Mouse (Mus musculus) induced T-regulatory cell, adult 2 months (primary cell): ENCODE data around the gene Stxbp3.
"Not testable (repeated sequence)": the region's sequence is repeated elsewhere in the genome, so short reads cannot be mapped to it uniquely, and the experiment has no call there.

Experiments used
- DNase-seq: peaks from one replicate; pipeline ENCODE4 v3.0.0-alpha.2; 2012; ENCODE audit warnings: low read depth

The Stxbp3 gene

DNA sequence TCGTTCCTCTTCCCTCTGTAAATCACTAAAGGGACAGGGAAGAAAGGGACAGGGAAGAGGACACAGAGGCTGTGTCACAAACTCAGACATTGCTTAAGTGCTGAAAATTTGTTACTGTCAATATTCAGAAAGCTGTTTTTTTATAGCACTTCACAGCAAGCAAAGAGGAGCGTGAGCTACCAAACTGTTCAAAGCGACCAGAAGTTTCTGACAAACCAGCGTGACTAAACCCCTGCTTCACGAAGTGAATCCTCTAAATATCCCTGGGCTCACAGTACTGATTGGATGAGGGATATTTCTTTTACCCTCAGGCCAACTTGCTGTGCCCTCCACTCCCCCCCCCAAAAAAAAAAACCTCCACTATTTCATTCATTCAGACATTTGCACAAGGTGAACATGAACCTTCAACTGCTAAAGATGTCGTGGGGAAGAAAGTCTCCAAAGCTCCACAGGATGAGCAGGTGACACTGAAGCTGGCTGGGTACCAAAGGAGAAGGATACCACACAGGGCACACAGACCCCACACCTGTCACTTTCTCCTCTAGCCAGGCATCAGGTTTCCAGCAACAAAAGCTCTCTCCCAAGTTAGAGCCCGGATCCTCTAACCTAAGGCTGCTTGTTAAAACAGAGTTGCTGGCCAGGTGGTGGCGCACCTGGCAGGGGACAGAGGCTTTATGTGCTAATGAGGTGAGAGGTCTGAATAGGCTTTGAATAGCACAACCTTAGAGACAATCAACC lies 16.2 kb upstream of the Stxbp3 start:
- DNase-seq, result peak; percentile 58

DNA sequence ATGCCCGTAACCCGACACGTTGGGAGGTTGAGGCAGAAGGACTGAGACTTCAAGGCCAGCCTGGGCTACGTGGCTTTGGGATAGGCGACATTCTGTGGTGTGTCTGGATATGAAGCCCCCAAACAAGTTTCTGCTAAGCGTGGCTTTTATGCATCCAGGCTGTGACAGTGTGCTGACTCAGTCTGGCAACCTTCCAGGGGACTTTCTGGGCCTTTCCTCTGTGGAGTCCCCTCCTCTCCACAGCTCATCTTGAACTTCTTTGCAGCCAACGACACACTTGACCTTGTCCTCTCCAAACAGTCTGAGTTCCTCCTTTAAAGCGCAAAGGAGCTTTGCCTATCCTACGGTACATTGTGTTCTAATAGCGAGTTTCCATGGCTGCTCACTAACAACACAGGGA lies 15.5 kb upstream of the Stxbp3 start:
- DNase-seq, result no peak

DNA sequence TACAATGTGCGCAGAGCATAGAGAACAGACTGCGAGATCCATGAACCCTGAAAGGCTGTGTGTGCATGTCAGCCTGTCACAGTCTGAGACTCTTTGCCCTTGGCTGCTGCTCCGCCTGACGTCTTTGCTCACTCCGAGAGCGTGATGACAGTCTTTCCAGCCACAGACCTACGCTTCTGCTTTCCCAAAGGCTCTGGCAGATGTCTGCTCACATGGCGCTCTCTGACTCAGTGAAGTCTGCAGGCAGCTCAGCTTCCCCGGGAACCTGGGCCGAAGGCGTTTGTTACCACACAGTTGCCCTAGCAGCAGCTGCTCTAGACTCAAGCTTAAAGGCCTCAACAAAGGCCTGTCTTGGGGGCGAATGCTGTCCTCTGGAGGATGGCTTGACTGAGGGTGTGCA lies 15.0 kb upstream of the Stxbp3 start:
- DNase-seq, result no peak

DNA sequence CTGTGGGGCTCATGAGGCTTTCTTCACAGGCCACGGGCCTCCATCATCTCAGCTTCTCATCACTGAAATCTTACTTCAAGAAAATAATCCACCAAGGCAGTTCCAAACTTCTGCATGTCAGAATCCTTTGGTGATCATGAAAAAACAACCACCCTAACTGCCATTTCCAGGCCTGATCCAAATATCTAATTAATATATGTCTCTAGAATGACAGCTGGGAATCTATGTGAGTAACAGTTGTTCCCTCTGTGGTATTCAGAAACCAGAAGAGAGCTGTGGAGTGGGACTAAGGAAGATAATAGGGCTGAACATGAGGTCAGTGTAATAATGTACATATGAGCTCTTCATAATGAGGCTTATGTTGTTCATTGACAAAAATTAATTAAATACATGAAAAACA lies 12.9 kb upstream of the Stxbp3 start:
- no peak for DNase-seq

DNA sequence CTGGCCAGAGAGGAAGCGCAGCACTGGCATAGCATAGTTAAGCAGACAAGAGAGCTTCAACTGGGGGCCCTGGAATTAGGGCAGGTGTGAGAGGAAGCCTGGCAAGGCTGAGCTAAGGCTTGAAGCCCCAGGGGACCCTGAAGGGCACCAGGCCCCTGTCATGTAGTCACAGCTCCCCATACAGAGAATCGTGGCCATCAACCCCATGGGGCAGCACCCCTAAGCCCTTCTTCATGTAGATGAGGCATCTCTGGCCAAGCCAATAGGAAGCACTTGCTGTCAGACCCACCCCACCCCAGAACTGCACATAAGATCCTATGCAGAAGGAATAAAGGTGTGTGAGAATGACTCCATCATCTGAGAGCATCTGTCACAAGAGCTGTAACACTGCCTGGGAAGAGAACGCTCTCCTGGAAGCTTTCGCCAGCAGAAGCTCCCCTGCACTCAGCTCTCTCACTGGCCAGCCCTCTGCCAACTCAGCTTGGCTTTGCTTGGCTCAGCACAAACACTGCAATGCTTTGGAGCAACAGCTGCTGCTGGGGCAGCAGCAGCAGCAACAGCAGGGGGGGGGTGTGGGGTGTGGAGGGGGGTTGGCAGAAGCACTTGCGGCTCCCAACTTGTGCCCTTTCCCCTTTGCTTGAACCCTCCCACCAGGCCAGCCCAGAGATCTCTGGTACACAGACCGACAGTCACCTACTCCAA lies 11.8 kb upstream of the Stxbp3 start:
- no peak for DNase-seq

DNA sequence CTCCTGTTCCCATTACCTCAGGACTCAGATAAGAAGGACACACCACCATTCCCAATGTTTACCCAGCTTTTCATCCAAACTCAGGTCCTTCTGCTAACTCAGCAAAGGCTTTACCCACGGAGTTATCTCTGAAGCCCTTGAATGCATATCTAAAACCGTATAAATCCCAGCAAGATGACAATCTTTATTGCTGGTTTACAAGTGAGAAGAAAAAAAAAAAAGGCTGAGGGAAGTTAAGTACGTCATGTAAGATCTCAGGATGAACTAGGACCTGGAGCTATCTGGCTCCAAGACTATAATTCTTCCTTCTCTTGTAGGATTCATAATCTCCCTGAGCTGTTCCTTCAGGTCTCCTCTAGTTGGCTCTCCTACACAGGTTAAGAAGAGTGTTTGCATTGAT lies 11.2 kb upstream of the Stxbp3 start:
- no peak for DNase-seq

DNA sequence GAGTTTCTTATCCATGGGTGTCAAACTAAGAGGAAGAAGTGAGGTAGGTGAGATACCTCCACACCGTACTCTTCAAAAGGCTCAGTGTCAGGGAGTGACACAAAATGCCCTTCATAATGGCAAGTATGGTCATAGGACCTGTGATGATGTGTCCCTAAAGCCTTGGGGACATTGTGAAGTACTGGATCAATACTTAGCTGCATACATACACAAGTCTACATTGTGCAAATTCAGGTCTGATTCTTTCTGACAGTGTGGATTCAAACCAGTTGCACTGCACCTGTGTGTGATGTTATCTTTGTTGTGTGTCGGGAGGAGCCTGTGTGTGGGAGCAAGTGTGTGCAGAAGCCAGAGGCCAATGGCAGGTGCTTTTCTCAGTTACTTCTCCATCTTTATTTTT lies 10.7 kb upstream of the Stxbp3 start:
- no peak for DNase-seq

DNA sequence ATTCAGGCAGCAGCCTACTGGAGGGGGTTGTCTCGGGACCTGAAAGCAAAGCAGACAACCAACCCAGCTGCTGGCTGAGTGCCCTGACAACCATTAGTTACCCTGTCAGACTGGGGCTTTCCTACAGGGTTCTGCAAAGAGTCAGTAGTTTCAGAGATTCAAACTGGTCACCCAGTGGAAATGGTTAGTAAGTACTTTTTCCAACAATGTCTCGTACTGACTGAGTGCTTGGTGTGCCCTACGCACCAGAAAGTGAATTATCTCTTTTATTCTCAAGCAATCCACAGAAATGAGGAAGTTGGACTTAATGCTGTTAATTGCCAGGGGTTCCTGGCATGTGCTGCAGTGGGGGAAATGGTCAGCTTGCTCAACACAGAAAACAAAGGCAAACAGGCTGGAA lies 10.2 kb upstream of the Stxbp3 start:
- peak; percentile 30 for DNase-seq

DNA sequence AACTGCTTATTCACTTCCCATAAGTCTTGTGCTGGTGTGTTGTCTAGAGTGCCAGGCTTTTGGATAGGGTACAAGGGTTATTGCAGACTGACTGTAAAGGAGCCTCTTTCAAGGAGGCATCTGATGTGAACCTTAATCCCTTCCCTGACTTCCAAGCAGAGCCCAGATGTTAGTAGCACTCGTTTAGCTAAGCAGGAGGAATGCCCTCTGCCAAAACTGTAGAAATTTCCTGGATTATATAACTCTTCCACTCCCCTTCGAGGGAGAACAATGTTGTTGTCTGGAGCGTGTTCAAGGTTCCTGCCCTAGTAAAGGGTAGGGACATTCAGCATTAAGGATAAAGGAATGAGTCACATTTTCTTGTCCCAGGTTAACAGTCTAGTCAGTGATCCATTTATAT lies 6.3 kb upstream of the Stxbp3 start:
- no peak for DNase-seq

DNA sequence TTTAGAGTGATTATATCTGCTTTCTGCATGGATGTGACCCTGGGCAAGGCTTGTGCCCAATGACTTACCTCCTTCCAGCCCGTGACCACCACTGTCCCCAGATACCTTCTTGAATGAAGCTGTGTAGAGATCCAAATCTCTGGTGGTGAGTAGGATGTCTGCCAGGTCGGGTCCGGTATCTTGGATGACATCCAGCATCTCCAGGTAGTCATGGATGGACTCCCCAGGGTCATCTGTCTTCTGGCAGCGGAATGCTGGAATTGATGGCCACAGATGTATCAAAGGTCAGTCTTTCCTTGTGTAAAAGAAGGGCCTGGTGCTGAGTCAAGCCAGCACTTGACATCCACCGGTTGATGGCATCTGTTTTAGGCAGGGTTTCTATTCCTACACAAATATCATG lies 4.2 kb upstream of the Stxbp3 start:
- no peak for DNase-seq

DNA sequence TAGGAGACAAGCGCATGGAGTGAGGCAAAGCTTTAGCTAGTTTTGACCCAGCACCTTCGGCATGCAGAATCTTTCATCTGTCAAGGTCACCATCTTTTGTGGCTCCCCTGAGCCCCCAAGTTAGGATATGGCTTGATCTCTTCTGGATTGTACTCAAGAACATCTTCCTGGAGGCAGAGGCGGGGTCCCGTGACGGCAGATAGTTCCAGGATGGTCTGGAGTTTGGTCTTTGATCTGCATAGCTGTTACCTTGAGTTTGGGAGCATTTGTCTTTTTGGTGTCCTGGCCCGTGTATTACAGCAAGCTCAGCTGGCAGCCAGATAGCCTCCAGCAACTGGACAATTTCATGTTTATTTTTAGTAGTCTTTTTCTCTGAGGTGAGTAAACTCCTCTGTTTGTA lies 3.7 kb upstream of the Stxbp3 start:
- no peak for DNase-seq

DNA sequence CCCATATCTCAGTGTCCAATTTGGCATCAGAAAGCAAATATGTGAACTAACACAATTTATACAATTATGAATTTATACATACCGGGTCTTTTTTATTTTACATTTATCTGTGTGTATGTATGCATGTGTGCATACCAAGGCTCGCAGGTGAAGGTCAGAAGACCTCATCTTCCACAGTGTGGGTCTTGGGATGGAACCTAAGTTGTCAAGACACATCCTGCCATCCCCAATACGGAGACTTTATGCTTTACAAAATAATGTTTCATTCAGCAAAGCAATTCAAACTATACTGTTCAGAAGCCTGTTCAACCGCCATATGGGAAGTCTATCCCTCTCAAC lies 359 bp upstream of the Stxbp3 start:
- DNase-seq, result no peak

DNA sequence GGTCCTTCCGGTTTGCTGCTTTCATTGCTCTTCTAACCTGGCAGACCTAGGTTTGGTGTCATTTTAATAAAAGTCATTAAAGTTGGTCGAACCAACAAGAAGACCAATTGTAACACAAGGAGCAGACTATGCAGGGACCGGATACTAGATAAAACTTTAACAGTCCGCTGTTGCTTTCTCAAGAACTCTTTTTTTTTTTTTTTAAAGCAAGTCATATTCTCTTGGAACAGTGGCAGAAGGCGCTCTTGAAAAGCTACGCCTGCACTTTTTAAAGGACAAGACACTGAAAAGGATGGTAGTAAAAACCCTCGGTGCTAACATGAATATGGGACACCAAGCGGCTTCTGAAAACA lies 703 bp downstream of the Stxbp3 start:
- DNase-seq, result peak; percentile 71

DNA sequence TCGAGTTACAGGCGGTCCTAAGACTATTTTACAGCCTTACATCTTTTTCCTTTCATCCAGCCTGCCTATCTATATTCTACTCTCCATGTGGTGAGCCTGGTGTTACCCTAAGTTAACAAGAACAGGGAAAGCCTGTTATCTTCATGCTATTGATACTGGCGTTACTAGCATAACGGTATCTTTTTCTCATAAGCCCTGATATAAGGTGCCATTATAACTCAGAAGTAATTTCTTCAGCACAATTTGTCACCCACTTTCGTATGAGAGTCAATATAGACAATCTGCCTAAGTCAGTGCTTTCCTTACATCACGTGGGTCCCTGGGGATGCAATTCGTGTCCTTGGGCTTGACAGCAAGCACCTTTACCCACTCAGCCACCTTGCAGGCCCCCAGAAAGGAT lies 1.3 kb downstream of the Stxbp3 start:
- peak; percentile 22 for DNase-seq

DNA sequence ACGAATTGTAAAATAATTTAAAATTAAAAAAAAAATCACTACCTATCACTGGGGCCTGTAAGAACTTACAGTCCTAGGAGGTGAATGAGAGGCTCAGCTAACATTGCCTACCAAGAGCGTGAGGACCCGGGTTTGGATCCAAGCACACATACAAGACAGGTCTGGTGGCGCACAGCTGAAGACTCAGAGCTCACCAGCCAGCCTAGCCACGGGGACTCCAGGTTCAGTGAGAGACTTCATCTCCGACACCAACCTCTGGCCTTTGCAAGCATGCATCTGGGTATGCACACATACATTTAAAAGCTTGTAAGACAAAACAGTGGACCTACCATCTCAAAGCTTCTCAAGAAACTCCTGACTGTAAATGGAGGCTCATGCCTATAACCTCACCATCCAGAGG lies 3.4 kb downstream of the Stxbp3 start:
- no peak for DNase-seq

DNA sequence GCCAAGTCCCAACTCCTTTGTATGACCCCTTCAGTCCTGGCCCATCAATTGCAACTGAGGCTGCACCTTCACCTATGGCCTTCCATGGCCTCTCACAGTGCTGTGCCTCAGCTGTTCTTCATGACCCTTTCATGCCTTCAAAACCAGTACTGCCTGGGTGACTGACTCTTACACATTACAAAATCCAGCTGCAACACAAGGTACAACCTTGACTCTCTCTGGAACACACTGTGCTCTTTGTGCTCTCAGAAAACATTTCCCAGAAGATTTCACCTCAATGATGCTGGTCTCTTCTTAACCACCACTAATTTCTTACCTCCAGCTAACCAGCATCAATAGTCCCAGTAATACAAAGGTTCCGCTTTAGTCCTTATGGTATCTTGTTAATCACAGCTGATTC lies 6.6 kb downstream of the Stxbp3 start:
- not testable (repeated sequence) for DNase-seq

DNA sequence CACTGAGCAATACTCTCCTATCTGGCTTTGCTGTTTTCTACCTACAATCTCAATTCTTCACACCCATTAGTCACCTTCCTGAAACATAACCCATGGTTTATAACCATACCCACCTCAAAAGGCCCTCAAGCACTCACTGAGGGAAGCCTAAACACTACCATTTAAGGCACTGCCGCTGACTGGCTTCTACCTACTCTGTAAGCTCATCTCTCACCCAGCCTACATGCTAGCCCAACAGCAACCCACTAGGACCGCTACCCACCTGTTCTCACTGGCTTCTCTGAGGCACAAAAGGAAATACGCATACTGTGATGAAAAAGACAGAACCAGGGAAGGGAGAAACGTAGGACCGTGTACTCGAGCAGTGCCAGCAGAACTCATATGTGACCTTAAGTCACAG lies 8.6 kb downstream of the Stxbp3 start:
- DNase-seq, result no peak

DNA sequence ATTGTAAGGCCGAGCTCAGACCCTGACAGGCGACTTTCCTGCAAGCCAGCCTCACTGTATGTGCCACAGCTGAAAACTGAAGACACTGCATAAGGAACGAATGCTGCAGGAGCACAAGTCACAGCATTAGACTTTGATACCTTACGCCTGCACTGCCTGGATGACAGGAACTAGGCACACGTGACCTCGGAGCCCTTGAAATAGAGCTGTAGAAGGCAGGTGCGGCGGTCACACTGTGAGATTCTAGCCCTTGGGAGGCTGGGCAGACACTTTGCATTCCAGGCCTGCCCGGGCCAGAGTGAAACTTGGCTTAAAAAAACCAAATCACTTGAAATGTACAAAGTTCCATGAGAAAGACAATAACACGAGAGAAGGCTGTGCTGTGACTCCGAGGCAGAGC lies 9.8 kb downstream of the Stxbp3 start:
- DNase-seq, result no peak

DNA sequence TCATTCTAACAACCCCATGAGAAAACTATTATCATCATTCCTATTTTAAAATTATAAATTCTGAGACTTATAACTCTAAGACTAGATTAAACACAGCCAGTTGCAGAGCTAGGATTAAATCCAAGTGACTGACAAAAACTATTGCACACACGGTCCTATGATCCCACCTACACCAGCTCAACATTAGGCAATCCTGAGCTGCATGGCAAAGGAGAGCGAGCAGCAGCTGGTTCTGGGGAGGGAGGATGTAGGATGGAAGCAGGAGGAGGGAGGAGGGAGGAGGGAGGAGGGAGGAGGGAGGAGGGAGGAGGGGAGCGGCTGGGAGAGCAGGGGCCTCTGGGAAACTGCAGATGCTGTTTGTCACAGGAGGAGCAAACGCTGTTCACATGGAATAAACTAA lies 24.7 kb downstream of the Stxbp3 start:
- DNase-seq, result no peak

DNA sequence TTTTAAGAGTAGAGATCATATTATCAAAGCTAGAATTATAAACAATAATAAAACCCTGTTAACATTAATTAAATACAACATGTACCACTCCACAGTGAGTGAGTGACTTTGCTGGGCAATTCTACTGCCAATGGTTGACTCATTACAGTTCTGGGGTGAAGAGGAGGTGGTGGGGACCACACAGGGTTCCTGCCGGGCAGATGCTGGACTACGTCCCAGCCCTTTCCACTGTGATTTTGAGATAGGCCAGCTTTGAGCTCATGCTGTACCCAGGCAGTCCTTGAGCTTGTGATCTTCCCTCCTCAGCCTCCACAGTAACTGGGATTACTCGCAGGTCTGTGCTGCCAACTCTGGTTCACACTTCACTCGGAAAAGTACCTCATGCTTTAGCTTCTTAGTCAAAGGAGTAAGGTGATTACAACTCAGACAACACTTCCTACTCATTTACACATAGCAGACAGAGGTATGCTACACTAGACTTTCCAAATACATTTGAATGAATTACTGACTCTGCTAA lies 29.5 kb downstream of the Stxbp3 start:
- DNase-seq, result no peak

DNA sequence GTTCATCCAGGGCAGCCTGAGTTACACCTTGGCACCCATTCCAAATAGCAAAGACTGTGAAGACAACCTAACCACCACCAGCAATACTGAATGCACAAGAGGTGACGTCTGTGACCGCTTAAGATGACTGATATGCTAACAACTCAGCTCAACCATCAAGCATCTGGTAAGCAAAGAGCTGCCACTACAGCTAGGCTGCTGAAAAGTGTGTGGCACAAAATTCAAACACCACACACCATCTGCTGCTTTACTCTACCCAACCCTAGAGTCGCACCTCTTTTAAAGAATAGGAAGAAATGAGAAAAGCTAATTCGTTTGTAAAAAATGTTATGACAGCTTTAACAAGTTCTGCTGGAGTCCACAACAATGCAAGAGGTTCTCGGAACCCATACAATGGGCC lies 34.7 kb downstream of the Stxbp3 start:
- DNase-seq, result no peak

DNA sequence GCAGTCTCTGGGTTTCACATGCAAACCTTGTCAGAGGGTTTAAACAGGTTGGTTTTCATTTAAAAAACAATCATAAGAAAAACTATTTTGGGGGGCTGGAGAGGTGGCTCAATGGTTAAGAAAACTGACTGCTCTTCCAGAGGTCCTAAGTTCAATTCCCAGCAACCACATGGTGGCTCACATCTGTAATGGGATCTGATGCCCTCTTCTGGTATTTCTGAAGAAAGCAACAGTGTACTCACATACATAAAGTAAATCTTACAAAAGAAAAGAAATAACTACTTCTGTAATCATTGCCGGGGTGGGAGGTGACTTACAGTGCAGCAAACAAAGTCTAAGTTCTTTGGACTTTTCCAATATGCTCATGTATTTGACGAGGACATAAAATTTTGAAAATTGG lies 42.0 kb downstream of the Stxbp3 start:
- DNase-seq, result no peak

DNA sequence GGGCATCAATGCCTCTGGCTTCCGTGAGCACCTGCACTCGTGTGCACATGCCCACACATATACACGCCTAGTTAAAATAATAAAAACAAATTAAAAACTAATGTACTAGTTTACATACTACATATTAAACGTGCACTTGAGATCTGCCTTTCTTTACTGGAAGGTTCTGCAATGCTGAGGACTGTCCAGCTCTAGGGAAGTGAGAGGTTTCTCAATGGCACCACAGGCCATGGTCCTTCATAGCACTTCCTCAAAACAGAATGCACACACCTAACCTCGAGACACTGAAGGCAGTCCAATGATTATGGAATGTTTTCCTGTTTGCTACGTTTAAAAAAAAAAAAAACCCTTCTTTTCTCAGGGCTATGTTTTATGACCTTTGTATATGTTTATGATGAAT lies 42.6 kb downstream of the Stxbp3 start:
- no peak for DNase-seq

DNA sequence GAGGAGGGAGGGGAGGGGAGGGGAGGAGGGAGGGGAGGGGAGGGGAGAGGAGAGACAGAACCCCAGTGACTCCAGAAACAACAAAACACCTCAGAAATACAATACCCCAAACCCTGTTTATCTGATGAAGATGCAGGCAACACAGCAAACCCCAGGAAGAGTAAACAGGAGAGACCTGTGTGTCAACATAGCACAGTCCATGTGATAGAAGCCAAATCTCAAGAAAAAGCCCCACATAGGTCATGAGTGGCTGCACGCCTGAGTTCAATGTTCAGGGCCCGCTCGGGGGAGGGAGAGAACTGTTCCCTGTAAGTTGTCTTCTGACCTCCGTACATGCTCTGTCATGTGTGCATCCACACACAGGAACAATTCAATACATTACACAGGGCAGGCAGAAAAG lies 43.9 kb downstream of the Stxbp3 start:
- DNase-seq, result peak; percentile 52
